Mouse (Mus musculus): ENCODE measurements around the gene Mical2.

DNA sequence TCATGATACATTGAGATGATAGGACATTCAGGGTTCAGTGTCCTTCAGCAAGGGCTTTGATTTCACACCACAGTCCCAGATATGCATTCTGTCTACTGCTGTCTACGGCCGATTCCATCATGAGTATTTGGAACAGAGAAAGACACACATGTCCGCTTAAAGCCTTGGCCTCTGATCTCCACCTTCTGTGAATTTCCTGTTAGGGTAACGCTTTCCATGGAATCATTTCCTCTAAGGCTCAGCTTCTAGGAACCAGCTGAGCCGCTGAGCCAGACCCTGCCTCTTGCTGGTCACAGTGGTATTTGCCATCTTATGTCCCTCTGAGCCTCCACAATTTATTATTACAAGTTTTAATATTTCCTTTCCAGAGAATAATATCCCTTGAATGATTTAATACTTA lies 87.6 kb downstream of the Mical2 start:
- TF ChIP-seq POLR2A (IDR thresholded peaks at IDR 0.05; ENCODE audit: low read depth, low read length) = no peak
- no peak for TF ChIP-seq CTCF (IDR thresholded peaks at IDR 0.05; ENCODE audit: extremely low read depth, insufficient read length, insufficient replicate concordance, low read depth, low read length)
